Mouse (Mus musculus) lung, embryonic 15.5 days (tissue): ENCODE measurements at regions not wholly inside any gene's neighbourhood (a gene's known extent, or its start where the extent isn't known, plus 50 kb on each side); places are given as distances from the start of the nearest gene placed in this dataset.

Experiments
- ATAC-seq: fragments of 200-750 bp; cut with Nextera tagmentation; 2 replicates; pipeline ENCODE4 v1.8.0; 2017; ENCODE audit warnings: moderate number of reproducible peaks, borderline replicate concordance; ENCODE audit not compliant: low FRiP score, low TSS enrichment; ENCODE audit errors: extremely low read depth
- H3K27ac ChIP-seq: fragments of 300-500 bp; sonication (generic); 2 replicates; pipeline ENCODE4 v1.5.1; 2015; ENCODE audit warnings: moderate library complexity, mild to moderate bottlenecking, inconsistent platforms
- H3K27me3 ChIP-seq: fragments of 300-500 bp; sonication (generic); 2 replicates; pipeline ENCODE4 v1.6.1; 2015; ENCODE audit warnings: inconsistent platforms
- H3K36me3 ChIP-seq: fragments of 300-500 bp; sonication (generic); 2 replicates; pipeline ENCODE4 v1.6.1; 2015; ENCODE audit warnings: inconsistent platforms
- H3K4me1 ChIP-seq: fragments of 300-500 bp; sonication (generic); 2 replicates; pipeline ENCODE4 v1.6.1; 2015; ENCODE audit warnings: inconsistent platforms
- H3K4me2 ChIP-seq: fragments of 300-500 bp; sonication (generic); 2 replicates; pipeline ENCODE4 v1.6.1; 2015; ENCODE audit warnings: inconsistent platforms, mild to moderate bottlenecking, moderate library complexity
- H3K4me3 ChIP-seq: fragments of 300-500 bp; sonication (generic); 2 replicates; pipeline ENCODE4 v1.5.1; 2015; ENCODE audit warnings: mild to moderate bottlenecking, inconsistent platforms
- H3K9ac ChIP-seq: fragments of 300-500 bp; sonication (generic); 2 replicates; pipeline ENCODE4 v1.6.1; 2015; ENCODE audit warnings: inconsistent platforms
- H3K9me3 ChIP-seq: fragments of 300-500 bp; sonication (generic); 2 replicates; pipeline ENCODE4 v1.6.1; 2016; ENCODE audit warnings: inconsistent platforms
- WGBS: fragments of 180-500 bp; shearing (Covaris S2); methylation state at CpG from one replicate; pipeline ENCODE4 v1.1.7; 2015; 5-methylcytosine and 5-hydroxymethylcytosine counted together

DNA sequence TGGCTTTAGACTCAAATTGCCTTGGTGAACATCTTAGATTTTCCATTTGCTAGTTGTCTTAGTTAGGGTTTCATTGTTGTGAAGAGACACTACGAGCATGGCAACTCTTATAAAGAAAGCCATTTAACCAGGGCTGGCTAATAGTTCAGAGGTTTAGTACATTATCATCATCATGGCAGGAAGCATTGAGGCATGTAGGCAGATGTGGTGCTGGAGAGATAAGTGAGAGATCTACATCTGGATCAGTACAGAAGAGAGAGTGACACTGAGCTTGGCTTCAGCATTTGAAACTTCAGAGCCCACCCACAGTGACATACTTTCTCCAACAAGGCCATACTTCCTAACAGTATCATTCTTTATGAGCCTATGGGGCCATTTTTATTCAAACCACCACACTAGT, 127.3 kb upstream of the Opcml start:
- no peaks in the 10 kb centered on the region for H3K4me1 ChIP-seq
- H3K4me3 ChIP-seq = no peak overlapping the region
- ATAC-seq = no peak
- H3K27ac ChIP-seq = no peak overlapping the region
- H3K9me3 ChIP-seq = no peaks in the 10 kb centered on the region
- H3K36me3 ChIP-seq = no peaks in the 10 kb centered on the region
- H3K9ac ChIP-seq = no peak overlapping the region
- H3K4me2 ChIP-seq = no peak overlapping the region
- no peaks in the 10 kb centered on the region for H3K27me3 ChIP-seq
- WGBS = 93% methylated on average over 1 of the region's 1 CpGs

DNA sequence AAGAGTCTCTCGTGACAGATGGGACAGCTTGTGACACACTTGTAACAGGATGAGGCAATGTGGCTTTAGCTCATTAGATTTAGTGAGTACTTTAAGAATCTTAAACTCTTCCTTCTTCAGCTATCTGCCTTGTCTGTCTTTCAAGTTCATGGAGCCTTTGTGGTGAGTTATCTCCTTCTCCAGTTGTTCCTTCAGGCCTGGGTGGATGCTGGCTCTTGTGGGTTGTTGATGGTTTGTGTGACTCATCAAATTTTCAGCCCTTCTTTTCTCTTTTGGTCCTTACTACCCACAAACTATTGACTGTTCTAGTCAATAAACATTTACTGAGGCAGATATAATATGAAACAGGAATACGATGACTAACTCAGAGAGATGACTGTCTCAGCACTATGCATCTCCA, 124.9 kb upstream of the Opcml start:
- no peak overlapping the region for H3K4me3 ChIP-seq
- H3K9ac ChIP-seq = no peak overlapping the region
- H3K4me1 ChIP-seq = no peaks in the 10 kb centered on the region
- H3K27me3 ChIP-seq = no peaks in the 10 kb centered on the region
- no peaks in the 10 kb centered on the region for H3K9me3 ChIP-seq
- no peaks in the 10 kb centered on the region for H3K36me3 ChIP-seq
- H3K4me2 ChIP-seq = no peak overlapping the region
- no peak overlapping the region for H3K27ac ChIP-seq
- WGBS = 73% methylated on average over 2 of the region's 2 CpGs
- no peak for ATAC-seq

DNA sequence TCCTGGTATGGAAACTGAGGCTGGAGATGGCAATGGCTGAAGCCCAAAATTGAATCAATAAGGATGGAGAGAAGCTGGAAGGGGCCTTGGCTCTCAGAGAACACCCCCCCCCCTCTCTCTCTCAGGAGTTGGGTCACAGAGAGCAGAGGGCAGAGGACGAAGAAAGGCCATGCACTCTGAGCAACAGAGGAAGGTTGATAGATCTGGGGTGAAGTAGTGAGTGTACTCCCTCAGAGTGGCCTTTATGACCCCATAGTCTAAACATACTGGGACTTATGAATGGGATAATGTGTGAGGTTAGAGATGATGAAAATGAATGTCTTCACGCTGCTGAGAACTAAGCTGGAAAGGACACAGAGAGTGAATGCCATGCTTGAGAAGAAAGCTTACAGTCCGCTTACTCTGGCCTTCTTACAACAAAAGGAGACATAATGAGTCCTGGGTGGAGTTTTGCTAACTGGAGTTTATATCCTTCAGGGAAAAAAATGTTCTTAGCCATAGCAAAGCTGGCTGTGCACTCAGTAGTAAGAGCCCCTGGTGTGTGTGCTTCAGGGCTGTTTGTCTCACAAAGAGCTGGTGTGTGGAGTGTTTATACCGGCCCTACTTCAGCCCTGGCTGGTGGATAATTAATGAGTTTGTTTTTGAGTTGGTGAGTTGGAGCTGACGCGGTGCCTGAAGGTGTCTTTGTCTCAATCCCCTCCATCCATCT, 120.4 kb upstream of the Opcml start:
- H3K4me1 ChIP-seq = no peaks in the 10 kb centered on the region
- no peak overlapping the region for H3K27ac ChIP-seq
- no peak overlapping the region for H3K4me2 ChIP-seq
- H3K36me3 ChIP-seq = no peaks in the 10 kb centered on the region
- no peak overlapping the region for H3K9ac ChIP-seq
- H3K27me3 ChIP-seq = no peaks in the 10 kb centered on the region
- no peak for ATAC-seq
- no peaks in the 10 kb centered on the region for H3K9me3 ChIP-seq
- H3K4me3 ChIP-seq = no peak overlapping the region
- 29% methylated on average over 6 of the region's 6 CpGs for WGBS

DNA sequence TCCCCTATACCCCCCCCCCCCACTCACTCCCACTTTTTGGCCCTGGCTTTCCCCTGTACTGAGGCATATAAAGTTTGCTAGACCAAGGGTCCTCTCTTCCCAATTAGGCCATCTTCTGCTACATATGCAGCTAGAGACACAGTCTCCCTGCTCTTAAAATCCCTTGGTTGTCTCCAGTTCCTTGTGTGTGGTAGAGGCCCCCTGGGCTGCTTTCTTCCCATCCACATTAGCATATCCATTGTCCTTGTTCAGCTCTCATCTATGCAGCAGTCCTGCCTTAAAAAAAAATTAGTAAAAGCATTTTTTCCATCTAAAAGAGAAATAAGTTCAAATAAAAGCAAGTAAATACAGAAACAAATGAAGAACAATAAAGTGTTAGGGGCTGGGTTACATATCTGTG, 105.2 kb upstream of the Opcml start:
- ATAC-seq = no peak
- H3K36me3 ChIP-seq = no peaks in the 10 kb centered on the region

DNA sequence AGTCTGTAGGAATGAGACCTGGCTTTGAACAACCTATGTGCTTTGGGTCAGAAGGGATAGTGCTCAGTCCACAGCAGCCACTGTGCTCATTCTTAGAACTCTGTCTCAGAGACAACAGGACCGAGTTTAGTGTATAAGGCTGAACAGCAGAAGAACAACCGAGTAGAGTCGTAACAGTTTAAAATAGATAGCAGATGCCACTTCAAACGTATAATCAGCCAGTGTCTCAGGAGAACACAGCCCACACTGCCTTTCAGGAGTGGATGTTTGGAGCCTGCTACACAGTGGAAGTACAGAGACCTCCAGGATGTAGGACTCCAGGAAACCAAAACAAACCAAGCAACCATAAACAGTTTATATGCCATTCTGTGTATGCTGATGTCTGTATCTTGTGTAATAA, 99.0 kb upstream of the Opcml start:
- Histone ChIP-seq H3K27ac (no peak overlapping the region), H3K4me1 (peaks cover 9% of the 10 kb centered on the region; the same call in 1 of the 2 replicates), H3K27me3 (no peaks in the 10 kb centered on the region), H3K9ac (no peak overlapping the region), H3K9me3 (no peaks in the 10 kb centered on the region), H3K4me2 (no peak overlapping the region), H3K36me3 (no peaks in the 10 kb centered on the region), H3K4me3 (no peak overlapping the region)
- WGBS = 65% methylated on average over 4 of the region's 4 CpGs
- no peak for ATAC-seq

More for the DNA sequence above, 105.2 kb upstream of the Opcml start:
- Histone ChIP-seq H3K27me3 (no peaks in the 10 kb centered on the region), H3K4me3 (no peak overlapping the region), H3K9me3 (no peaks in the 10 kb centered on the region), H3K27ac (no peak overlapping the region), H3K4me1 (no peaks in the 10 kb centered on the region), H3K4me2 (no peak overlapping the region), H3K9ac (no peak overlapping the region)

DNA sequence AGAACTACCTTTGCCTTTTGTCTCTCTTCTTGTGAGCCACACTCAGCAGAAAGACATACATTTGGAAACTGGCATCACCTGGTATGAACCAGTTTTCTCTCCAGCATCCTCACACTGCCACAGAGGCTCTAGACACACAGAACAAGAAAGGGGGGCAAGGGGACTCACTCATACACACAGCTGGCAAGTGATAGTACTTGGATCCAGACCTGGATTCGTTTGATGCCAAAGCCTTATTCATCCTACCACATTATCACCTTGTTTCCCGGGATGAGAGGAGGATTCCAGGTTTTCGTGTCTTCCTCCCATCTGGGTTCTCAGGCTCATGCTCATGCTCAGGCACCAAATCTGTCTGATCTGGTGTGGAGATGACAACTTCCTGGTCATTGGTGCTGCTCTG, 97.8 kb upstream of the Opcml start:
- H3K4me3 ChIP-seq = no peak overlapping the region
- H3K4me2 ChIP-seq = no peak overlapping the region
- ATAC-seq = no peak
- peaks cover 9% of the 10 kb centered on the region; the same call in 1 of the 2 replicates for H3K4me1 ChIP-seq
- H3K27me3 ChIP-seq = no peaks in the 10 kb centered on the region
- H3K36me3 ChIP-seq = no peaks in the 10 kb centered on the region
- H3K9ac ChIP-seq = no peak overlapping the region
- no peak overlapping the region for H3K27ac ChIP-seq
- WGBS = 85% methylated on average over 3 of the region's 3 CpGs
- H3K9me3 ChIP-seq = no peaks in the 10 kb centered on the region

DNA sequence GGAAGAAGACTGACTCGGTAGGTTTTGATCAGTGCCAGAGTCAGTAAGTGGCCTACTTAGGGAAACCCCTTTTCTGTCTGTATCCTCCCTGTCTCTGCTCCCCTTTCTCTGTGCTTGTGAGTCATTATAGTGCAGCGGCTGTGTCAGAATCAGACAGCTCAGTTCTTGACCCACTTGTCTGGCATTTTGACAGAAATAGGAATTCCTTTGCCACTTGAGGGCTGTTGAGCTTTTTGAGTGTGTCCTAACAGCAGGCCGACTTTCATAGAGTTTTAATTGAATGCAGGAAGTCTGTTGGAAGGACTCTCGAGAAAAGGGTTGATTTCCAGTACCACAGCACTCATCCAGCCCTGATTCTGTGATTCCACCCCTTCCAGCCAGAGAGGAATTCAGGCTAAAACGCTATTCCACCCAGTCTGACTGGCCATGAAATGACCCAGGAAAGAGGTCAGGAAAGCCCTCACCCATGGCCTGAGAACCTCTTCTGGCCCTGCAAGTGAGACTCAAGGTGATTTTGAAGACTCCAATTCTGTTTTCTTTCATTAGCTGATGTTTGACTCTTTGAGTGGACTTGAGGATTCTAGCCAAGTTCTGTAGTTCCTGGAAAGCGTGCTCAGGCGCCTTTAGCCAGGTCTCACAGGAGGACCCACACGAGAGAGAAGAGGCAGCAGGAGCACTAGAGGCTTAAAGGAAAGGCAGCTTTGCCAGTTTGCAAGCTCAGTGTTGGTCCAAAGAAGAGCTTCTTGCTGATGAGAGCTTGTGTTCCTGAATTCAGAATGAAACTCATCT, 95.6 kb upstream of the Opcml start:
- peak overlapping the region; percentile 76 for H3K27ac ChIP-seq
- H3K4me2 ChIP-seq = no peak overlapping the region
- H3K9ac ChIP-seq = no peak overlapping the region
- no peaks in the 10 kb centered on the region for H3K27me3 ChIP-seq
- peak; percentile 72 for ATAC-seq
- H3K9me3 ChIP-seq = no peaks in the 10 kb centered on the region
- WGBS = 43% methylated on average over 8 of the region's 8 CpGs
- no peak overlapping the region for H3K4me3 ChIP-seq
- no peaks in the 10 kb centered on the region for H3K36me3 ChIP-seq
- peaks cover 15% of the 10 kb centered on the region for H3K4me1 ChIP-seq

DNA sequence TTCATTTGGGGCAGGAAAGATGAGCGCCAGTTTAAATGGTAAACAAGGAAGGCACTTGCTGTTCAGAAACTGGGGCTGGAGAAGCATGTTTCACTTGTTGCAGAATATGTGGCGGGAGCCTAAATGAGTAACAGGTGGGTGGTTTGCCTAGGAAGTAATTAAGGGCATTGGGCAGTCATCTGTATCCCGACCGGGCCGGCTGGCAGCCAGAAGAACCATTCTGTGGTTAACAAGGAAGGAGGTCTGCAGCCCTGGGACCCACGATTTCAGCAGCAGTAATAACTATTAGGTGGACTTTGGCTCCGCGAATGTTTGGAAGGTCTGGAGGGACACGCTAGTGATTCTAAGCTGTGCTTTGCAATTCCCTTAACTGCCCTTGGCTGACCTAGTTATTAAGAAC, 89.0 kb upstream of the Opcml start:
- Histone ChIP-seq H3K27ac (no peak overlapping the region; the same call in 1 of the 2 replicates), H3K4me3 (no peak overlapping the region), H3K27me3 (no peaks in the 10 kb centered on the region), H3K36me3 (no peaks in the 10 kb centered on the region), H3K4me1 (peaks cover 15% of the 10 kb centered on the region; the same call in 1 of the 2 replicates), H3K4me2 (no peak overlapping the region), H3K9ac (no peak overlapping the region), H3K9me3 (no peaks in the 10 kb centered on the region)
- 76% methylated on average over 9 of the region's 9 CpGs for WGBS
- ATAC-seq = no peak

DNA sequence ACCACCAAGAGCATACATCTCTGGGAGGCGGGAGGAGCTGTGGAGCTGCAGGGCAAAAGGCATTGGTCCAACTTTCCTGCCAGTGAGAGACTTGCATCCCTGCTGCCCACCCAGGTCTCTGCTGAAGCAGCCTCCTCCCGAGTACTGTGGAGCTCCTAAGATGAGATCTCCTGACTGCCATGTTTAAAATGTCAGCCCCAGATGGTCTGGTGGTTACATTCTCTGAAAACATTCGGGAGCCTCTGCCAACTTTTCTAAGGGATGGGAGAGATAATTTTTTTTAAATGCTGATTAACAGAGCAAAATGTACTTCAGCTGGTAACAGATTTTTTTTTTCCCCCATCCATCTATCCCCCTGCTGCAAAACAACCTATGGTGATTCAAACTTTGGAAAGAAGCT, 88.4 kb upstream of the Opcml start:
- H3K4me1 ChIP-seq = peaks cover 15% of the 10 kb centered on the region; the same call in 1 of the 2 replicates
- no peak for ATAC-seq
- H3K27me3 ChIP-seq = no peaks in the 10 kb centered on the region
- H3K36me3 ChIP-seq = no peaks in the 10 kb centered on the region
- H3K9me3 ChIP-seq = no peaks in the 10 kb centered on the region
- H3K4me2 ChIP-seq = no peak overlapping the region
- WGBS = 47% methylated on average over 3 of the region's 3 CpGs
- no peak overlapping the region for H3K4me3 ChIP-seq
- H3K9ac ChIP-seq = no peak overlapping the region
- H3K27ac ChIP-seq = no peak overlapping the region; the same call in 1 of the 2 replicates

DNA sequence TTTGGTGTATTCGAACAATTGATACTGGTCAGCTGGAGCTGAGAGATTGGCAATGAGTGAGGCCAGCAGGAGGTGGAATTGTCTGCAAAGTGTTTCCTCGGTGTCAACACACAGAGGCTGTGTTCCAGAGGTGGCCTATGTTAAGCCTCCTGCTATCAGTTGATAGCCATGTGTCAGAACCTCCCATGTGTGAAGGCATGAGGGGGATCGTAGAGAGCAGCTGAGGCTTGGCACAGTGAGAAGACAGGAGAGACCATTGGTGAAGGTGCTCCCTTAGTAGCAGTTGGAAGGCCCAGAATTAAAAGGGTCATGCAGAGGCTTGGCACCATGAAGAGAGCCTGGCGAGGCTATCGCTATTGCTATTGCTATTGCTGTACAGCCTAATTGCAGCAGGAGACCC, 86.6 kb upstream of the Opcml start:
- Histone ChIP-seq H3K9me3 (no peaks in the 10 kb centered on the region), H3K4me2 (no peak overlapping the region), H3K4me3 (no peak overlapping the region), H3K4me1 (peaks cover 15% of the 10 kb centered on the region; the same call in 1 of the 2 replicates), H3K27ac (no peak overlapping the region), H3K36me3 (no peaks in the 10 kb centered on the region), H3K9ac (no peak overlapping the region), H3K27me3 (no peaks in the 10 kb centered on the region)
- no peak for ATAC-seq
- WGBS = 80% methylated on average over 5 of the region's 5 CpGs

DNA sequence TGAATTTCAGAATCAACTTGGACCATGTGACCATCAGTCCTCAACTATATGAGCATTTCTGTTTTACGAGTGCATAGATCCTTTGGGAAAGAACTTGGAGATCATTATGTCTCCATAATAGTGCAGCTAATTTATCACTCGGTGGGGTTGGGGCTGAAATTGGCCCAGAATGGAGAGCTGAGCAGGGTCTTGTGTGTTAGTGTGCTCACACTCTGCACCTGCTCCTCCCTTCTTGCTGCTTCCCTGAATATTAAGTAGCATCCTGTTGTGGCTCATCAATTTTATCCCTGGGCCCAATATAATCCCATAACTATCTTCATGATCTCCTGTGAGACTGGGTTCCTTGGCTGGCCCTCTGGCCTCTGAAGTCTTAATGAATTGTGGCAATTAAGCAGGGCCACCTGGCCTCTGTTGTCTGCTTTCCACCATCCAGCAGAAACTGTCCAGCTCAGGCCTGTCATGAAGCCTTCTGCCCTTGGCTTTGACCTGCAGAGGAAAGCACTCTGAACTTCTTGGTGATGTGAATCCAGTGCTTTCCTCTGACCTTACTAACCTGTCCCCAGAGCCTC, 66.7 kb upstream of the Opcml start:
- no peak for ATAC-seq
- Histone ChIP-seq H3K4me1 (peaks cover 4% of the 10 kb centered on the region), H3K4me3 (no peak overlapping the region), H3K27me3 (no peaks in the 10 kb centered on the region), H3K36me3 (no peaks in the 10 kb centered on the region), H3K4me2 (no peak overlapping the region), H3K9ac (no peak overlapping the region), H3K9me3 (no peaks in the 10 kb centered on the region), H3K27ac (no peak overlapping the region)
- WGBS = 86% methylated on average over 2 of the region's 2 CpGs

DNA sequence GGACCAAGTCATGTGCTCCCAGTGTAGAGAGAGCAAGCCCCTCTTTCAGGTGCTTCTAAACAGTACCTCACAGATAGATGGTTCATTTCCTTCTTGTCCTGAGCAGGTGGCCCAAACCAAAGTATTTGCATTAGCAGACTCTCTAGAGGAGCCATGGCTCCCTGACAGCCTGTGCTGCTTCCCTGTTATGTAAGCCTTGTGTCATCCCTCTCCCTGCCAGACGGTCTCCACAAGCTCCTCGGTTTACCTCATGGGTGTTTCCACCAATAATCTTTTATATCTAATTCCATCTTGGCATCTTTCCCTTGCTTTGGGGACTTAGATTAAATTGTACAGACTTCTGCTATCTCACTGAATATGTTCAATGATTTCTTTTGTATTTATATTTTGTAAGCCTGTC, 66.0 kb upstream of the Opcml start:
- no peak overlapping the region for H3K4me3 ChIP-seq
- H3K27ac ChIP-seq = no peak overlapping the region
- 54% methylated on average over 2 of the region's 2 CpGs for WGBS
- H3K9ac ChIP-seq = no peak overlapping the region
- ATAC-seq = no peak
- H3K27me3 ChIP-seq = no peaks in the 10 kb centered on the region
- H3K4me1 ChIP-seq = peaks cover 6% of the 10 kb centered on the region
- H3K9me3 ChIP-seq = no peaks in the 10 kb centered on the region
- H3K4me2 ChIP-seq = no peak overlapping the region
- H3K36me3 ChIP-seq = no peaks in the 10 kb centered on the region
